Mouse (Mus musculus) erythroblast, adult 5-6 weeks (primary cell): ENCODE measurements around the gene Emc8. TPM values are rescaled to one million over a fixed set of nuclear protein-coding genes. Genes with fewer than 3 reads are reported as not detected.

Source experiments
- ATAC-seq: replicated peaks from 2 replicates; pipeline ENCODE4 v1.8.0; 2016; ENCODE audit warnings: moderate number of reproducible peaks, mild to moderate bottlenecking, moderate TSS enrichment, inconsistent platforms; ENCODE audit not compliant: poor library complexity, low FRiP score, severe bottlenecking
- total RNA-seq, 2 experiments: library from RNA; stranded (forward) in 1 of 2; stranded (reverse) in 1 of 2; fragments of 150-400 nt in 1 of 2; fragments of 200-764, 138-1000 nt in 1 of 2; gene quantifications; 2 replicates each; pipeline versions ENCODE4 v1.2.3 to v1.2.4; 2015 to 2017; ENCODE audit warnings: low replicate concordance in 2 of 2

The Emc8 gene
- total RNA-seq, 2 experiments from 2014 or later: 1.8 to 16.7 TPM

- no peak for ATAC-seq
Measured at GRCm38 (mm10) chr8:120656322-120657052, 11.9 kb downstream of the Emc8 start.

- ATAC-seq: no peak
Measured at GRCm38 (mm10) chr8:120647532-120647931, 20.8 kb downstream of the Emc8 start, which contains the start of gene 1190005I06Rik. Gene 1190005I06Rik, minus strand, starts transcription at chr8:120647632.

- ATAC-seq: no peak
Measured at GRCm38 (mm10) chr8:120644663-120645062, 23.7 kb downstream of the Emc8 start.

- ATAC-seq: no peak
Measured at GRCm38 (mm10) chr8:120642031-120642662, 26.2 kb downstream of the Emc8 start.

- ATAC-seq: no peak
Measured at GRCm38 (mm10) chr8:120641245-120641644, 27.1 kb downstream of the Emc8 start.

- ATAC-seq: no peak
Measured at GRCm38 (mm10) chr8:120634329-120634839, 34.0 kb downstream of the Emc8 start.

GRCm38 (mm10) chr8:120633665-120634271 is 34.6 kb downstream of the Emc8 start:
- no peak for ATAC-seq

- no peak for ATAC-seq
Measured at GRCm38 (mm10) chr8:120632969-120633664, 35.3 kb downstream of the Emc8 start.

GRCm38 (mm10) chr8:120631441-120632375 is 36.7 kb downstream of the Emc8 start:
- no peak for ATAC-seq

- ATAC-seq: no peak
Measured at GRCm38 (mm10) chr8:120630848-120631247, 37.5 kb downstream of the Emc8 start.

- no peak for ATAC-seq
Measured at GRCm38 (mm10) chr8:120630031-120630430, 38.3 kb downstream of the Emc8 start.

- ATAC-seq: no peak
Measured at GRCm38 (mm10) chr8:120627298-120627697, 41.1 kb downstream of the Emc8 start.

- ATAC-seq: no peak
Measured at GRCm38 (mm10) chr8:120626461-120626860, 41.9 kb downstream of the Emc8 start.

GRCm38 (mm10) chr8:120623608-120624007 is 44.8 kb downstream of the Emc8 start:
- ATAC-seq: no peak

- no peak for ATAC-seq
Measured at GRCm38 (mm10) chr8:120622161-120622560, 46.2 kb downstream of the Emc8 start.

- ATAC-seq: no peak
Measured at GRCm38 (mm10) chr8:120620441-120620840, 47.9 kb downstream of the Emc8 start.

- no peak for ATAC-seq
Measured at GRCm38 (mm10) chr8:120619235-120620180, 48.9 kb downstream of the Emc8 start.

- peak; percentile 77 for ATAC-seq
Measured at GRCm38 (mm10) chr8:120618110-120618509, 50.3 kb downstream of the Emc8 start.
